Mouse (Mus musculus) left cerebral cortex, adult 2 months (tissue): ENCODE measurements around the gene Cpa4. TPM values are rescaled to one million over a fixed set of nuclear protein-coding genes. Genes with fewer than 3 reads are reported as not detected.

Source experiments
- DNase-seq, 2 experiments: peaks; one replicate each; pipeline ENCODE4 v3.0.0; 2021 to 2022; ENCODE audit warnings: low spot score in 2 of 2, mixed read lengths in 1 of 2; ENCODE audit errors: extremely low spot score in 1 of 2
- H3K27ac ChIP-seq: fragments of 200-600 bp; 2 replicates; pipeline ENCODE4 v1.8.1; 2022
- H3K4me3 ChIP-seq: fragments of 200-600 bp; 2 replicates; pipeline ENCODE4 v1.8.1; 2022
- CTCF ChIP-seq: fragments of 200-600 bp; IDR thresholded peaks from 2 replicates; pipeline ENCODE4 v1.8.1; 2022; ENCODE audit warnings: antibody characterized with exemption, mild to moderate bottlenecking, moderate library complexity
- intact Hi-C: fragments of 180-260 bp; cut with DNase I; formaldehyde crosslinking; loops from one replicate; pipeline ENCODE4 v1.15.1; 2025
- total RNA-seq, 2 experiments: library from RNA; stranded (reverse); gene quantifications; 2 replicates each; pipeline ENCODE4 v1.2.3; 2021

The Cpa4 gene
- total RNA-seq, 2 experiments from 2014 or later = 0.16 TPM; not detected in 1

DNA sequence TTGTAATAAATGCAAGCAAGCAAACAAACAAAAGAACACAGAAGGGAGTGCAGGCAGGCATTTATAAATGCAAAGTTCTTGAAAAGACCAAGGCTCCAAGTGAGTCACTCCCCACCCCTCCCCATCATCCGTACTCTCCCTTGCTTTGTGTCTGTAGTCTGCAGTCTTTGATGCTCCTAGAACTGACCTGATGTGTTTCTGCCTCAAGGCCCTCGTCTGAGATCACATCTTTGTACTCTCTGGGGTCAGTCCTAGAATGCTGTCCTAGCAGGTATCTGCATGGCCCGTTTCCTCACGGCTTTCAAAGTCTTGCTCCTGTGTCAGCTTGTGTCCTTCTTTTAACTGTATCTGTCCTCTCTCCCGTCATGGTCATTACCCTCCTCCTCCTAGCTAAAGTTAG is 51.4 kb downstream of the Cpa4 start:
- H3K4me3 ChIP-seq = no peak overlapping the region
- no peak overlapping the region for H3K27ac ChIP-seq
- TF ChIP-seq CTCF = no peak
- no peak for DNase-seq
- intact Hi-C loops = no loop called here

GRCm38 (mm10) chr6:30620591-30620990 is 52.4 kb downstream of the Cpa4 start:
- Histone ChIP-seq H3K4me3 (no peak overlapping the region), H3K27ac (no peak overlapping the region)
- TF ChIP-seq CTCF = no peak
- no peak for DNase-seq
- intact Hi-C loops = no loop called here

DNA sequence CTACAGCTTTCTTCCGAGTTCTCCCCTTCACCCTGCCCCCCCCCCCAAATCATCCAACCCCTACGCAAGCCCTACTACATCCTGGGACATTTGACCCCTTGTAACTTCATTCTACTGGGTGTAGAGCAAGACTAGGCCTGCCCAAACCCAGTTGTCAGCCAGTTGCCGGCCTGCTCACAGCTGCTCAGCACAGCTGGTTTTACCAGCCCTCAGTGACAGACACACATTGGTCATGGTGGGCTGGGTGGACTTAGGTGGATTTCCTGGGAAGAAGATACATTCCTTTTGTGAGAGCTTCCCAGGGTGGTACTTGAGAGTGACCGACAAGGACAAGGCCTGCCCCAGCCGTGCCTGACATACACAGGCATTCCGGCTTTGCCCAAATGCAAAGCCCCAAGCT is 52.8 kb downstream of the Cpa4 start:
- Histone ChIP-seq H3K27ac (no peak overlapping the region), H3K4me3 (no peak overlapping the region)
- TF ChIP-seq CTCF = no peak
- intact Hi-C loops = no loop called here
- DNase-seq = no peak

DNA sequence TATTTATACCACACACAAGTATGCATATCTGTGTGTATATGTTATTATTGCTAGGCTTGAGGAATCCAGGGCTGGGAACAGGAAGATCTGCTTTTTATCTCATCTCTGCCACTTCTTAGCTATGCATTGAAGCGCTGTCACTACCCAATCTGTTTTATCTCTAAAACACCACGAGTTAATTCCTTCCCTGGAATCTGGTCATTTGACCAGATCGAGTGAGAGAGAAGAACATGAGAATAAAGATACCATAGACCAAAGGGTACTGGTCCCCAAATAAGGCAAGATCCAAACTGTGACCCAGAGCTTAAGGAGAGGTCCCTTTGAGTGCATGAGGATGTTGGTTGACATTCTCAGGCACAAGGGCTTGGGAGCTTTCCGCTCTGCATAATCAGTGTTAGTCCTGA is 53.8 kb downstream of the Cpa4 start:
- no peak overlapping the region for H3K4me3 ChIP-seq
- H3K27ac ChIP-seq = no peak overlapping the region
- intact Hi-C loops = no loop called here
- no peak for DNase-seq
- TF ChIP-seq CTCF = no peak

- TF ChIP-seq CTCF = no peak
- intact Hi-C loops = no loop called here
- no peak overlapping the region for H3K4me3 ChIP-seq
- no peak for DNase-seq
- no peak overlapping the region for H3K27ac ChIP-seq
Measured at GRCm38 (mm10) chr6:30624763-30625162, 56.6 kb downstream of the Cpa4 start.

GRCm38 (mm10) chr6:30628152-30628551 is 60.0 kb downstream of the Cpa4 start:
- no peak overlapping the region for H3K4me3 ChIP-seq
- DNase-seq = peak in 1 of 2 experiments; percentile 25
- no peak overlapping the region for H3K27ac ChIP-seq
- intact Hi-C loops = no loop called here
- no peak for TF ChIP-seq CTCF

GRCm38 (mm10) chr6:30629989-30630388 is 61.8 kb downstream of the Cpa4 start:
- no peak overlapping the region for H3K4me3 ChIP-seq
- no peak for DNase-seq
- no peak overlapping the region for H3K27ac ChIP-seq
- TF ChIP-seq CTCF = no peak
- intact Hi-C loops = no loop called here

DNA sequence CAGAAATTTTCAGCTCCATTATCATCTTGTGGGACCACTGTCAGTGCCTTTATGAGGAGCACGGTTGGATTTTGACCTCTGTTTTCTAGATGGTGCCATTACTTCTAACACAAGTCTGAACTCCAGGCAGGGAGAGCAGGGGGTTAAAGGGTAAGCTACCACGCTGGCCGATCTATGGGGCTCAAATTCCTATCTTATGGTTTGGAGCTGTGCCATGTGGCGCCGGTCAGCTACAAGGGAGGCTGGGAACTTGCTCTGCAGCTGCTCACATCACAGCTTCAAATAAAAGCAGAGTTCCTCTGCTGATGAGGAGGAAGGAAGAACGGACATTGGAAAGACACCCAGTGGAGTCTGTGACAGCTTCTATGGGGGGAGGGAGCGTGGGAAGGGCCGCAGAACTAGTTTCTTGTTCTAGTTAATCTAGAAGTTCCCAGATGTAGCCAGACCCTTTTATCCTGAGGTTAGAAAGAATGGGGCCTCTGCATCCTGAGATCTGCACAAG is 67.2 kb downstream of the Cpa4 start:
- Histone ChIP-seq H3K4me3 (no peak overlapping the region), H3K27ac (no peak overlapping the region)
- TF ChIP-seq CTCF = no peak
- DNase-seq = no peak
- intact Hi-C loops = no loop called here

- DNase-seq = no peak
- intact Hi-C loops = no loop called here
- Histone ChIP-seq H3K4me3 (no peak overlapping the region), H3K27ac (no peak overlapping the region)
- TF ChIP-seq CTCF = no peak
Measured at GRCm38 (mm10) chr6:30636186-30636842, 68.1 kb downstream of the Cpa4 start.

- no peak for DNase-seq
- TF ChIP-seq CTCF = no peak
- H3K4me3 ChIP-seq = no peak within 1 kb of the TSS
- intact Hi-C loops = no loop called here
- no peak within 1 kb of the TSS for H3K27ac ChIP-seq
Measured at GRCm38 (mm10) chr6:30638674-30639268, 70.6 kb downstream of the Cpa4 start, which contains the start of gene Cpa1. Cpa1 (plus strand) TSS chr6:30639218.

Other genes starting within 250 kb of the Cpa4 start
- 10 to 100 TPM; 23.6 to 28.7 TPM for gene Zc3hc1, start 177.3 kb upstream of the Cpa4 start, total RNA-seq
- 10 to 100 TPM; 87.2 to 91.9 TPM for gene Klhdc10, start 166.5 kb upstream of the Cpa4 start, total RNA-seq
- gene Tmem209, start 58.6 kb upstream of the Cpa4 start, total RNA-seq = 10 to 100 TPM; 18.3 to 21.7 TPM
- 1 to 10 TPM in 1 of 2 experiments, under 1 TPM in 1; 0.70 to 1.1 TPM for gene Ssmem1, start 58.5 kb upstream of the Cpa4 start, total RNA-seq
- 1 to 10 TPM in 1 of 2 experiments, under 1 TPM in 1; 0.61 to 1.2 TPM for gene Cpa2, start 26.8 kb upstream of the Cpa4 start, total RNA-seq
- not detected for gene Cpa5, start 42.6 kb downstream of the Cpa4 start, total RNA-seq
- gene Cpa1, start 70.8 kb downstream of the Cpa4 start, total RNA-seq = not detected
- 1 to 10 TPM; 6.5 to 9.2 TPM for gene Cep41, start 125.4 kb downstream of the Cpa4 start, total RNA-seq
- gene Mest, start 155.2 kb downstream of the Cpa4 start, total RNA-seq = 100 to 1,000 TPM in 1 of 2 experiments, 10 to 100 TPM in 1; 90.5 to 129 TPM